Mouse (Mus musculus) kidney, embryonic 15.5 days (tissue): Measurements from ENCODE around the gene Apobec3. TPM values are rescaled to one million over a fixed set of nuclear protein-coding genes. Genes with fewer than 3 reads are reported as not detected.
"Not testable (repeated sequence)": the region's sequence is repeated elsewhere in the genome, so short reads cannot be mapped to it uniquely, and the experiment has no call there.

Experiments
- ATAC-seq: fragments of 200-750 bp; cut with Nextera tagmentation; replicated peaks from 2 replicates; pipeline ENCODE4 v1.8.0; 2017; ENCODE audit warnings: moderate TSS enrichment; ENCODE audit not compliant: low FRiP score
- H3K27ac ChIP-seq: fragments of 300-500 bp; sonication (generic); 2 replicates; pipeline ENCODE4 v1.5.1; 2015; ENCODE audit warnings: mild to moderate bottlenecking, inconsistent platforms
- H3K27me3 ChIP-seq: fragments of 300-500 bp; sonication (generic); 2 replicates; pipeline ENCODE4 v1.6.1; 2015; ENCODE audit warnings: inconsistent platforms
- H3K36me3 ChIP-seq: fragments of 300-500 bp; sonication (generic); 2 replicates; pipeline ENCODE4 v1.6.1; 2015; ENCODE audit warnings: inconsistent platforms
- H3K4me1 ChIP-seq: fragments of 300-500 bp; sonication (generic); 2 replicates; pipeline ENCODE4 v1.6.1; 2015; ENCODE audit warnings: inconsistent platforms
- H3K4me2 ChIP-seq: fragments of 300-500 bp; sonication (generic); 2 replicates; pipeline ENCODE4 v1.6.1; 2015; ENCODE audit warnings: moderate library complexity, mild to moderate bottlenecking, inconsistent platforms
- H3K4me3 ChIP-seq: fragments of 300-500 bp; sonication (generic); replicated peaks from 2 replicates; pipeline ENCODE4 v1.5.1; 2015; ENCODE audit warnings: mild to moderate bottlenecking, inconsistent platforms
- H3K9ac ChIP-seq: fragments of 300-500 bp; sonication (generic); 2 replicates; pipeline ENCODE4 v1.6.1; 2015; ENCODE audit warnings: mild to moderate bottlenecking, inconsistent platforms
- H3K9me3 ChIP-seq: fragments of 300-500 bp; sonication (generic); replicated peaks from 2 replicates; pipeline ENCODE4 v1.6.1; 2016; ENCODE audit warnings: inconsistent platforms
- WGBS: fragments of 180-500 bp; shearing (Covaris S2); methylation state at CpG from one replicate; pipeline ENCODE4 v1.1.7; 2015; ENCODE audit warnings: mixed read lengths; 5-methylcytosine and 5-hydroxymethylcytosine counted together
- polyA plus RNA-seq: library from polyadenylated mRNA; unstranded; fragments of >200 nt; fragmentation: Nextera tagmentation; extraction: Ambion mirVana; gene quantifications from 2 replicates; pipeline ENCODE4 v1.2.1, GENCODE M21; 2015

The Apobec3 gene
- polyA plus RNA-seq, 1 experiment from 2014 or later, result 29.3 TPM

- Histone ChIP-seq H3K9ac (no peak overlapping the region), H3K27ac (no peak overlapping the region), H3K4me2 (peak overlapping the region; percentile 93), H3K36me3 (no peaks in the 10 kb centered on the region), H3K4me3 (peak overlapping the region; percentile 66), H3K9me3 (no peaks in the 10 kb centered on the region), H3K4me1 (peaks cover 54% of the 10 kb centered on the region), H3K27me3 (peaks cover 59% of the 10 kb centered on the region)
- ATAC-seq, result no peak
- 15% methylated on average over 13 of the region's 13 CpGs for WGBS
Measured at GRCm38 (mm10) chr15:79931496-79932141, 40.2 kb downstream of the Apobec3 start.

GRCm38 (mm10) chr15:79932323-79932987 is 41.0 kb downstream of the Apobec3 start:
- ATAC-seq, result peak; percentile 66
- Histone ChIP-seq H3K4me1 (peaks cover 47% of the 10 kb centered on the region), H3K27ac (no peak overlapping the region), H3K36me3 (no peaks in the 10 kb centered on the region), H3K27me3 (peaks cover 63% of the 10 kb centered on the region), H3K9me3 (no peaks in the 10 kb centered on the region), H3K9ac (peak overlapping the region; percentile 48), H3K4me2 (peak overlapping the region; percentile 93), H3K4me3 (peak overlapping the region; percentile 66)
- under 1% methylated on average over 62 of the region's 62 CpGs for WGBS

- no peak overlapping the region for H3K27ac ChIP-seq
- H3K9me3 ChIP-seq, result no peaks in the 10 kb centered on the region
- H3K4me3 ChIP-seq, result peak overlapping the region; percentile 66
- 0 out of 2 replicates have a peak, but pooled peaks have one; percentile 13 for ATAC-seq
- H3K9ac ChIP-seq, result 0 out of 2 replicates have a peak overlapping the region, but pooled peaks have one; percentile 48
- peaks cover 41% of the 10 kb centered on the region for H3K4me1 ChIP-seq
- H3K27me3 ChIP-seq, result peaks cover 68% of the 10 kb centered on the region
- WGBS, result 5% methylated on average over 22 of the region's 22 CpGs
- H3K4me2 ChIP-seq, result peak overlapping the region; percentile 93
- H3K36me3 ChIP-seq, result no peaks in the 10 kb centered on the region
Measured at GRCm38 (mm10) chr15:79933052-79933669, 41.7 kb downstream of the Apobec3 start.

- Histone ChIP-seq H3K4me3 (peak overlapping the region; percentile 66), H3K4me1 (peaks cover 38% of the 10 kb centered on the region), H3K4me2 (peak overlapping the region; percentile 93), H3K9me3 (no peaks in the 10 kb centered on the region), H3K9ac (no peak overlapping the region), H3K27me3 (peaks cover 68% of the 10 kb centered on the region), H3K36me3 (no peaks in the 10 kb centered on the region), H3K27ac (no peak overlapping the region)
- ATAC-seq, result no peak
- 2% methylated on average over 22 of the region's 22 CpGs for WGBS
Measured at GRCm38 (mm10) chr15:79933670-79934514, 42.4 kb downstream of the Apobec3 start.

GRCm38 (mm10) chr15:79934776-79935175 is 43.3 kb downstream of the Apobec3 start:
- H3K27ac ChIP-seq, result no peak overlapping the region
- H3K9ac ChIP-seq, result no peak overlapping the region
- no peak for ATAC-seq
- H3K4me3 ChIP-seq, result no peak overlapping the region
- WGBS, result 5% methylated on average over 10 of the region's 10 CpGs
- H3K9me3 ChIP-seq, result no peaks in the 10 kb centered on the region
- no peaks in the 10 kb centered on the region for H3K36me3 ChIP-seq
- peak overlapping the region; percentile 93; the same call in 1 of the 2 replicates for H3K4me2 ChIP-seq
- H3K27me3 ChIP-seq, result peaks cover 68% of the 10 kb centered on the region
- peaks cover 38% of the 10 kb centered on the region for H3K4me1 ChIP-seq

DNA sequence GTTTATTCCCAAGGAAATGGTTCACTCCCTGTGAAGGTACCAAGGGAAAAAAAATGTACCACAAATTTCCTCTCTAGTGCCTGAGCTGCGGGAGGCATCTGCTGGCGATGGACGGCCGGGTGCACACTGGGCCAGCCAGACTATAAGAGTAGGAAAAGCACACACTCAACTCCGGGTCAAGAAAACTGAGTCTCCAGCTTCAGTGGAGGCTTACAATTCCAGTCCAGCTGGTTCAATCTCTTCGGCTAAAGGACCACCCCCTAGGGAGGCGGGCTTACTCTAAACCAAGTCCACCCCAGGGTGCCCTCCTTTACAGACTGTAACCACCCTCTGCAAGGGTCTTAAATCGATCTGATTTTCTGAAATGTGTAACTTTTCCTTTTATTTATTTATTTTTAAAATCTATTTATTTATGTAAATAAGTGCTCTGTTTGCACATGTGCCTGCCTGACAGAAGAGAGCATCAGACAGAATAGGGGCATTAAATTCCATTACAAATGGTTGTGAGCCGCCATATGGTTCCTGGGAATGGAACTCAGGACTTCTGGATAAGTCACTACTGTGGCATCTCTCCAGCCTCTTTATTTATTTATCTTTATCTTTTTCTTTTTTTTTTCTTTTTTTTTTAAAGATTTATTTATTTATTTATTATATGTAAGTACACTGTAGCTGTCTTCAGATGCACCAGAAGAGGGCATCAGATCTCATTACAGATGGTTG is 44.4 kb downstream of the Apobec3 start:
- H3K9ac ChIP-seq, result no peak overlapping the region
- WGBS, result 22% methylated on average over 9 of the region's 9 CpGs
- H3K27ac ChIP-seq, result no peak overlapping the region
- H3K36me3 ChIP-seq, result no peaks in the 10 kb centered on the region
- no peak overlapping the region for H3K4me3 ChIP-seq
- H3K4me1 ChIP-seq, result peaks cover 38% of the 10 kb centered on the region
- ATAC-seq, result no peak
- H3K4me2 ChIP-seq, result no peak overlapping the region
- H3K9me3 ChIP-seq, result no peaks in the 10 kb centered on the region
- H3K27me3 ChIP-seq, result peaks cover 60% of the 10 kb centered on the region

GRCm38 (mm10) chr15:79936374-79936751 is 44.9 kb downstream of the Apobec3 start:
- Histone ChIP-seq H3K4me2 (no peak overlapping the region), H3K27me3 (peaks cover 55% of the 10 kb centered on the region), H3K9me3 (no peaks in the 10 kb centered on the region), H3K27ac (no peak overlapping the region), H3K4me1 (peaks cover 35% of the 10 kb centered on the region), H3K9ac (no peak overlapping the region), H3K36me3 (no peaks in the 10 kb centered on the region), H3K4me3 (no peak overlapping the region)
- WGBS, result 70% methylated on average over 7 of the region's 7 CpGs
- ATAC-seq, result no peak

DNA sequence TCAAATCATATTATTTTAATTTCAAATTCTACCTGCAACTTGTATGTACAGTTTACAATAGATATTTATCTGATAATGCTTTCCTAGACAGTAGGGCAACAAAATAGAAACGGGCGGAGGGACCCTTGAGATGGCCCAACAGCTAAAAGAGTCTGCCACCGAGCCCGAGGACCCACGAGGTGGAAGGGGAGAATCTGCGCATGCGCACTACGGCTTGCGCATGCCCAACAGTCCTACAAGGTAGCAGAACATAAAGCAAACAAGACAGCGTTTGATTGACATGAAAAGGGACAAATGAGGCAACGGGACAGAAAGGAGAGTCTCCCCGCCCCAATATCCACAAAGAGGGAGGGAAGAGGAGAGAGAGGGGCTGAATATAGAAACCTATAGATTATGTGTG is 47.6 kb downstream of the Apobec3 start:
- 91% methylated on average over 12 of the region's 12 CpGs for WGBS

DNA sequence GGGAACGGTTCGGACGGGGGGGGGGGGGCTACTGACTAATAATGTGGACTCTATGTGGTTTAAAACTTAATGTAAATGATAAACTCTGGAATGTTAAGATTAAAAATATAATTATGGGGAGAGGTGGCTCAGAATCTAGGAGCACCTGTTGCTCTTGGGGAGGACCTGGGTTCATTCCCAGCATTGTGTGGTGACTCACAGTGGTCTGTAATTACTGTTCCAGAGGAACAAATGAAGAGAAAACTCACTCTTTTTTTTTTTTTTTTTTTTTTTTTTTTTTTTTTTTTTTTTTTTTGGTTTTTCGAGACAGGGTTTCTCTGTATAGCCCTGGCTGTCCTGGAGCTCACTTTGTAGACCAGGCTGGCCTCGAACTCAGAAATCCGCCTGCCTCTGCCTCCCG is 48.0 kb downstream of the Apobec3 start:
- not testable (repeated sequence) for H3K4me1 ChIP-seq, ATAC-seq, H3K27ac ChIP-seq, H3K4me2 ChIP-seq, H3K9ac ChIP-seq, H3K36me3 ChIP-seq, H3K4me3 ChIP-seq, H3K9me3 ChIP-seq
- WGBS, result 85% methylated on average over 6 of the region's 7 CpGs
- peaks cover 24% of the 10 kb centered on the region for H3K27me3 ChIP-seq

More for the DNA sequence above, 47.6 kb downstream of the Apobec3 start:
- no peaks in the 10 kb centered on the region for H3K9me3 ChIP-seq
- no peak overlapping the region for H3K9ac ChIP-seq
- H3K27ac ChIP-seq, result no peak overlapping the region
- no peaks in the 10 kb centered on the region for H3K36me3 ChIP-seq
- ATAC-seq, result no peak
- H3K4me3 ChIP-seq, result no peak overlapping the region
- H3K4me1 ChIP-seq, result peaks cover 11% of the 10 kb centered on the region
- peaks cover 28% of the 10 kb centered on the region for H3K27me3 ChIP-seq
- H3K4me2 ChIP-seq, result no peak overlapping the region

- no peaks in the 10 kb centered on the region for H3K36me3 ChIP-seq
- H3K4me3 ChIP-seq, result no peak overlapping the region
- H3K9me3 ChIP-seq, result no peaks in the 10 kb centered on the region
- peaks cover 2% of the 10 kb centered on the region; the same call in 1 of the 2 replicates for H3K4me1 ChIP-seq
- no peak overlapping the region for H3K27ac ChIP-seq
- H3K9ac ChIP-seq, result no peak overlapping the region
- WGBS, result 84% methylated on average over 16 of the region's 16 CpGs
- no peak for ATAC-seq
- peaks cover 19% of the 10 kb centered on the region for H3K27me3 ChIP-seq
- no peak overlapping the region for H3K4me2 ChIP-seq
Measured at GRCm38 (mm10) chr15:79939913-79940312, 48.5 kb downstream of the Apobec3 start.

- Histone ChIP-seq H3K4me3 (no peak overlapping the region), H3K4me1 (no peaks in the 10 kb centered on the region), H3K4me2 (no peak overlapping the region), H3K9ac (no peak overlapping the region), H3K27me3 (peaks cover 9% of the 10 kb centered on the region), H3K9me3 (no peaks in the 10 kb centered on the region), H3K36me3 (no peaks in the 10 kb centered on the region), H3K27ac (no peak overlapping the region)
- 21% methylated on average over 8 of the region's 8 CpGs for WGBS
- ATAC-seq, result no peak
Measured at GRCm38 (mm10) chr15:79940932-79941331, 49.5 kb downstream of the Apobec3 start.
